Mouse (Mus musculus) gastrocnemius, adult 2 months (tissue): ENCODE results near the gene Pla2g12b. TPM values are rescaled to one million over a fixed set of nuclear protein-coding genes. Genes with fewer than 3 reads are reported as not detected.

Source experiments
- DNase-seq: peaks from one replicate; pipeline ENCODE4 v3.0.0; 2022
- H3K27ac ChIP-seq: fragments of 200-600 bp; 2 replicates; pipeline ENCODE4 v1.8.1; 2022; ENCODE audit warnings: mild to moderate bottlenecking
- H3K4me3 ChIP-seq: fragments of 200-600 bp; 2 replicates; pipeline ENCODE4 v1.8.1; 2022; ENCODE audit warnings: mild to moderate bottlenecking, moderate library complexity
- CTCF ChIP-seq: fragments of 200-600 bp; IDR thresholded peaks from 2 replicates; pipeline ENCODE4 v1.8.1; 2022; ENCODE audit warnings: antibody characterized with exemption, mild to moderate bottlenecking, moderate library complexity
- intact Hi-C: fragments of 180-260 bp; cut with DNase I; formaldehyde crosslinking; loops from one replicate; pipeline ENCODE4 v1.15.1; 2025
- total RNA-seq, 2 experiments: library from RNA; stranded (reverse); gene quantifications; 2 replicates each; pipeline ENCODE4 v1.2.3; 2021

Gene Pla2g12b
- total RNA-seq, 2 experiments from 2014 or later = not detected

- intact Hi-C loops = no loop called here
- H3K27ac ChIP-seq = peak overlapping the region; percentile 59; the same call in 1 of the 2 replicates
- no peak overlapping the region for H3K4me3 ChIP-seq
- TF ChIP-seq CTCF = no peak
- DNase-seq = no peak
Measured at GRCm38 (mm10) chr10:59426371-59426770, 22.9 kb downstream of the Pla2g12b start.

GRCm38 (mm10) chr10:59429448-59430135 lies 26.1 kb downstream of the Pla2g12b start:
- Histone ChIP-seq H3K27ac (no peak overlapping the region), H3K4me3 (no peak overlapping the region)
- TF ChIP-seq CTCF = no peak
- no peak for DNase-seq
- intact Hi-C loops = no loop called here

- H3K4me3 ChIP-seq = no peak overlapping the region
- intact Hi-C loops = no loop called here
- DNase-seq = no peak
- no peak for TF ChIP-seq CTCF
- H3K27ac ChIP-seq = 0 out of 2 replicates have a peak overlapping the region, but pooled peaks have one; percentile 16
Measured at GRCm38 (mm10) chr10:59430701-59431218, 27.3 kb downstream of the Pla2g12b start.

- no peak for TF ChIP-seq CTCF
Measured at GRCm38 (mm10) chr10:59435746-59436145, 32.3 kb downstream of the Pla2g12b start.

GRCm38 (mm10) chr10:59438651-59439050 lies 35.2 kb downstream of the Pla2g12b start:
- no peak for DNase-seq
- intact Hi-C loops = no loop called here
- no peak overlapping the region for H3K4me3 ChIP-seq

More at GRCm38 (mm10) chr10:59435746-59436145, 32.3 kb downstream of the Pla2g12b start:
- intact Hi-C loops = no loop called here
- no peak for DNase-seq
- no peak overlapping the region for H3K4me3 ChIP-seq
- no peak overlapping the region for H3K27ac ChIP-seq

GRCm38 (mm10) chr10:59439508-59439931 lies 36.1 kb downstream of the Pla2g12b start:
- Histone ChIP-seq H3K27ac (peak overlapping the region; percentile 62), H3K4me3 (no peak overlapping the region)
- intact Hi-C loops = no loop called here
- TF ChIP-seq CTCF = no peak
- peak; percentile 83 for DNase-seq

More at GRCm38 (mm10) chr10:59438651-59439050, 35.2 kb downstream of the Pla2g12b start:
- peak overlapping the region; percentile 56 for H3K27ac ChIP-seq
- no peak for TF ChIP-seq CTCF

- no peak overlapping the region for H3K4me3 ChIP-seq
- intact Hi-C loops = no loop called here
- H3K27ac ChIP-seq = peak overlapping the region; percentile 62
- no peak for DNase-seq
- TF ChIP-seq CTCF = no peak
Measured at GRCm38 (mm10) chr10:59440177-59440576, 36.7 kb downstream of the Pla2g12b start.

- Histone ChIP-seq H3K4me3 (no peak within 1 kb of the TSS), H3K27ac (peak within 1 kb of the TSS; percentile 62)
- intact Hi-C loops = no loop called here
- TF ChIP-seq CTCF = no peak
- DNase-seq = no peak
Measured at GRCm38 (mm10) chr10:59441735-59442134, 38.3 kb downstream of the Pla2g12b start, which contains the start of gene Oit3. Oit3 (minus strand) TSS chr10:59441778.

- Histone ChIP-seq H3K4me3 (no peak overlapping the region), H3K27ac (no peak overlapping the region)
- DNase-seq = no peak
- intact Hi-C loops = no loop called here
- no peak for TF ChIP-seq CTCF
Measured at GRCm38 (mm10) chr10:59443212-59443611, 39.8 kb downstream of the Pla2g12b start.

- no peak overlapping the region for H3K4me3 ChIP-seq
- intact Hi-C loops = no loop called here
- TF ChIP-seq CTCF = no peak
- no peak for DNase-seq
- no peak overlapping the region for H3K27ac ChIP-seq
Measured at GRCm38 (mm10) chr10:59444106-59444505, 40.6 kb downstream of the Pla2g12b start.

GRCm38 (mm10) chr10:59444635-59445034 lies 41.2 kb downstream of the Pla2g12b start:
- DNase-seq = no peak
- Histone ChIP-seq H3K4me3 (no peak overlapping the region), H3K27ac (no peak overlapping the region)
- intact Hi-C loops = no loop called here
- TF ChIP-seq CTCF = no peak

- no peak overlapping the region for H3K4me3 ChIP-seq
- intact Hi-C loops = no loop called here
- no peak for DNase-seq
- no peak overlapping the region for H3K27ac ChIP-seq
- TF ChIP-seq CTCF = no peak
Measured at GRCm38 (mm10) chr10:59446911-59447437, 43.5 kb downstream of the Pla2g12b start.

- DNase-seq = no peak
- intact Hi-C loops = no loop called here
- no peak for TF ChIP-seq CTCF
- Histone ChIP-seq H3K27ac (no peak overlapping the region), H3K4me3 (no peak overlapping the region)
Measured at GRCm38 (mm10) chr10:59447546-59447945, 44.1 kb downstream of the Pla2g12b start.

GRCm38 (mm10) chr10:59451839-59452238 lies 48.4 kb downstream of the Pla2g12b start:
- Histone ChIP-seq H3K27ac (no peak overlapping the region), H3K4me3 (no peak overlapping the region)
- peak; percentile 65 for TF ChIP-seq CTCF
- intact Hi-C loops = loop anchor here (5.0 kb wide), 2 partner anchors 365 to 415 kb away; no protein-coding TSS in a partner anchor
- DNase-seq = no peak
